Mouse (Mus musculus) common myeloid progenitor, adult 5-6 weeks (primary cell): ENCODE results near the gene Itga5. TPM values are rescaled to one million over a fixed set of nuclear protein-coding genes. Genes with fewer than 3 reads are reported as not detected.

ENCODE experiments used
- ATAC-seq: replicated peaks from 2 replicates; pipeline ENCODE4 v1.8.0; 2016; ENCODE audit warnings: low read depth, mild to moderate bottlenecking, moderate TSS enrichment, inconsistent platforms; ENCODE audit not compliant: poor library complexity, severe bottlenecking
- total RNA-seq: library from RNA; stranded (forward); fragments of 200-1000, 187-1606 nt; gene quantifications from 2 replicates; pipeline ENCODE4 v1.2.3, GENCODE M21; 2017

The Itga5 gene
- total RNA-seq, 1 experiment from 2014 or later = 13.4 TPM

DNA sequence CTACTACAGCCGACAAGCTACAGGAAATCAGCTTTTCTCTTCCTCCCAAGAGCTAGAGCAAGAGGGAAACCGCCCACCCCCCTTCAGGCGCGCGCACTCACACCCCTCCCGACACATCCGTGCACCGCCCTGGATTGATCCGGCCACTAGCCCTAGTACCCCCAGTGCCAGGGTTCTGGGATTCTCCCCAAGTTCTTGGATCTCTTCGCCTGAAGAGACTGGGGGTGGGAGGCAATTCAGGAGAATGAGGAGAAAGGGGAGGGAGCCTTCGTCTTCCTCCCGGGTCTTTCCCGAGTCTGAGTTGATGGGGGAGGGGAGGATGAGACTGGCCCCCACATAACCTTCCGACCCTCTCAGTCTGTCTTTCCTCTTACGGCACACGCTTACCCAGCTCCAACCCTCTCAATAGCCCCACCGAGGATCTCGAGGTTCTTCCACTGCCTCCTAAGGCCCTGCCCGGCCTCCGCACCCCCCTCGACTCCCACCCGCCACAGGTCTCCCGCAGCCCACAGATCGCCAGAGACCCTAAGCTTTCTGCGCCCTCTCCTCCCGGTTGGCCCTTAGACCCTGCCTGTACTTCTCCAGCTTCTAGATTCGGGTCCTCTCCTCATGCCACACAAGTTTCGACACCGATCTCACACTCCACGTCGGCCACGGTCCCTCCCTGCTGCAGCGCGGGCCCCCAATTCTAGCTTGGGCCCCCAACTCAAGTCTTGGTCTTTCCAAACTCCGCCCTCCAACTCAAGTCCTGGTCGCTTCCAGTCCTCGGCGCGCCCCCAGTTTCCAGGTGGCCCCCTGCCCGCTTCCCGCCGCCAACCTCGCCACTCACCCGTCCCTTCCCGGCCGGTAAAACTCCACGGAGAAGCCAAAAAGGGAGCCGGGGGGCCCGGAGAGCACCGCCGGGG, 840 bp downstream of the Itga5 start:
- peak; percentile 27 for ATAC-seq

DNA sequence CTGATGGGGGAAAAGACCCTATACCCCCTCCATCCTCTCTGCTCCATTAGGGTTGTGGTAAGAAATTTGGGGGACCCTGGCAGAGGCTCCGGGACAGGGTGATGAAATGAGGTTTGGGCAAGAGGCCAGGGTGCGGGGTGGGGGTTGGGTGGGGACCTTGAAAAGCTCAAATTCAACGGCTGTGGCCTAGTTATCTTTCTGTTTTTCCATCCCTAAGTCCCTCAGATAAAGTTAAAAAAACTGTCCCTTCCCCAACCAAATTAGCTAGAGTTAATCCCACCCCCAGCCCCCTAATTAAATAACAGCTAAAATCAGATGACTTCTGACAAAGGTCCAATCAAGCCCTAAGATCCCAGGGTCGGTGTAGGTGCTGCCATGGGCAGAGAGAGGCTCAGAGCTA, 1.8 kb downstream of the Itga5 start:
- no peak for ATAC-seq

GRCm38 (mm10) chr15:103363809-103364208, 2.8 kb downstream of the Itga5 start:
- ATAC-seq = no peak

DNA sequence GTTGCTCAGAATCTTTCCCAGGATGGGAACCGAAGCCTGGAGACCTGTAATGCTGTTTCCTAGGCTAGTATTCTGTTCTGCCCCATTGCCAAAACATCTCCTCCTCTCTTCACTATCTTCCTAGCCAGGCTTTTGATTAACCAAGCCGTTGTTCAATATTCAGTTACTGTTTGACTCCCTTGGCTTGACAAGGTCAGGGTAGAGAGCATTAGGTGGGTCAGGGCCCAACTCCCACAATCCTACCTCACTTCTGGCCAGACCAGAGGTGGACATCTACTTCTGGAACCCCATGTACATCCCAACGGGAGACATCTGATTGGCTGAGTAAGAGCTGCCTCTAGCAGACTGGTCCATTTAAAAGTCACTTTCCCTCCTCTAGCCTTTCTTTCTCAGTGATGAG, 3.6 kb downstream of the Itga5 start:
- no peak for ATAC-seq

DNA sequence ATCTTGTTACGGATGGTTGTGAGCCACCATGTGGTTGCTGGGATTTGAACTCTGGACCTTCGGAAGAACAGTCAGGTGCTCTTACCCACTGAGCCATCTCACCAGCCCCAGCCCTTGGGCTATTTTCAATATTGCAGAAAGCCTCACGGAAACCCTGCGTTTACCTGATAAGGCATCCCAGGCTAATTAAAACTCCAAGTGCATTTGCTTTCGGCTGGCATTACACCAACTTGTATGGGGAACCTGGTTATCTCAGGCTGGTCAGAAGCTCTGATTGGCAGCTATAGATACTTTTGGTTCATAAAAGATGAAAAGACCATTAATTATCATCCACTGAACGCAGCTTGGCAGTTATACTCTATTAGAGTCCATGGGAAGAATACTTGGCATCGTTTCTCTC, 4.2 kb downstream of the Itga5 start:
- peak; percentile 45 for ATAC-seq

DNA sequence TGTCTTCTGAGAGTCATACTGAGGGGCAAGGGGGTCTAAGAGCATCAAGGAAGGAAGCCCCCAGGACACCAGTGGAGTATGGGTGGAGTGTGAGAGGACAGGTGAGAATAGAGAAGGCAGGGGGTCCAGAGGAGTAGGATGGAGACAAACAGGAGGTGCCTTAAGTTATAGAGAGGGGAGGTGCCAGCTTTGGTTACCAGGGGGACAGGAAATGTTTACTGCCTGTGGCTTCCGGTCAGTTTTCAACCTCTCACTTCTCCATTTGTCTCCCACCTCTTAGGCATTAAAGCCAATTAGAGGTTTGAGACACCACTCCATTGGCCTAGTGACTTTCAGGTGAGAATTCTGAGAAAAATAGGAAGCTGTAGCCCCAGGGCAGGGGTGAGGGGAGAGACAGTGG, 5.3 kb downstream of the Itga5 start:
- ATAC-seq = peak; percentile 20

- ATAC-seq = no peak
Observed at GRCm38 (mm10) chr15:103359869-103360602, 6.5 kb downstream of the Itga5 start.

- no peak for ATAC-seq
Observed at GRCm38 (mm10) chr15:103359122-103359510, 7.4 kb downstream of the Itga5 start.

- ATAC-seq = peak; percentile 22; the same call in 1 of the 2 replicates
Observed at GRCm38 (mm10) chr15:103358278-103359121, 8.1 kb downstream of the Itga5 start.

- no peak for ATAC-seq
Observed at GRCm38 (mm10) chr15:103357817-103358216, 8.7 kb downstream of the Itga5 start.

GRCm38 (mm10) chr15:103356130-103356529, 10.4 kb downstream of the Itga5 start:
- ATAC-seq = no peak

DNA sequence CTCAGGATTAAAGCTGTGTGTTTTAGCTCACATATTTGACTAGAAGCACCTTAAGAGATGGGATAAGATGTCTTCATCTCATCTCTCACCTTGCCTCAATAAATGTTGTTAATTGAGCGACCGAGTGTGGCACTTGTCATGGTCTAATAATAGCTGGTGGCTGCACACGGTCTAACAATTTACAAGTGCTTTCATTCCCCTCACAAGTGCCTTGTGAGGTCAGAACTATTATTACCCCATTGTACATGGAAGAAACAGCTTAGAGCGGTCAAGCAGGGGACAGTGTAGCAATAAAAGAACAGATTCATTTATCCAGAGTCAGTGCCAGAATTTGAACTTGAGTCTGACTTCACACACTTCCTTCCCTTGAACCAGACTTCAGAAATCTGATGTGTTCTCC, 11.1 kb downstream of the Itga5 start:
- ATAC-seq = no peak

GRCm38 (mm10) chr15:103354690-103355089, 11.9 kb downstream of the Itga5 start:
- ATAC-seq = no peak

DNA sequence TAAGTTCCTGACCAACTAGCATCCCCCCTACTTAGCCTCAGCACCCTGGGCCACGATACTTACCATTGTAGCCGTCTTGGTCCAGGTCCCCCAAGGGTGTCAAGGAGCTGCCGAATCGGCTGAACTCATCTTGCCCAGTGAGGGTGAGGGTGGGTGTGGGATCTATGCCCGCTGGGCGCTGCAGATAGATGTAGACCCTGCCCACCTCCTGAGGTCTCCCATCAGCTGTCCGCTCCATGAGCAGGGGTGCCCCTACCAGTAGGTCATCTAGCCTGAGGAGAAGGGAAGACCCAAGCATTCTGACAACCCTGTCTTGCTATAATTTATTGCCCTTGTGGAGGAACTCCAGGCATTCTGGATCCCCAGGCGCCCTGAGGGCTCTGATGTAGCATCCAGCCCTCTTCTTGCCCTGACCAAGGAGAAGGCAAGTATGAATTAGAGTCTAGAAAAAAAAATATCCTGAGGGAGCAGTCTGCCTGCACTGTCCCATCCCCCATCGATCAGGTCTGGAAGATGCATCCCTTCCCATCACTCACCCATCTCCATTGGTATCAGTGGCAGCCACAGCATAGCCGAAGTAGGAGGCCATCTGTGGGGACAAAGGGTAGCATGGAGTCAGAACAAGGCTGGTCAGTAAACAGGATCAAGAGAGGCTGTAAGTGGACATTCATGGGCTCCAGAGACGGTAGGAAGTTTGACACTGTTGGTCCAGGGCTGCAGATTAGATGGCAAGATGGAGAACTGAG, 12.9 kb downstream of the Itga5 start:
- no peak for ATAC-seq

DNA sequence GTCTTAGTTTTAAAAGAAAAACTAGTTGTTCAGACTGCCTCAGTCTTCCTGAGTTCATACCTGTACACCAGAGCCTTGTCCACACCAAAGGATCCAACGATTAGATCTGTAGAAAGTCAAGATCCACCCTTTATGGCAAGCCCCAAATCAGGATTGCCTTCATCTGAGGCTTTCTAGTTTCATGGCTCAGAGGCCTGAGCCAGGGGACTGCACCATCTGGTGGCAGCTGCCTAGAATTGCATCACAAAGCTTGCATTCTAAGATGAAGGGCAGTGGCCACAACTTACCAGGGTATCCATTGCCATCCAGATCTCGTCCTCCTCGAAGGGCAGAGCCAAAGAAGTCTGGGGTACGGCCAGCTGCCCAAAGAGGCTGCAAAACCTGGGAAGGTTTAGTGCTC, 13.7 kb downstream of the Itga5 start:
- peak; percentile 81 for ATAC-seq

GRCm38 (mm10) chr15:103347275-103347684, 19.3 kb downstream of the Itga5 start:
- ATAC-seq = peak; percentile 74

- no peak for ATAC-seq
Observed at GRCm38 (mm10) chr15:103345789-103346188, 20.8 kb downstream of the Itga5 start.

- ATAC-seq = no peak
Observed at GRCm38 (mm10) chr15:103343556-103343955, 23.0 kb downstream of the Itga5 start.

GRCm38 (mm10) chr15:103343008-103343407, 23.6 kb downstream of the Itga5 start:
- ATAC-seq = no peak

DNA sequence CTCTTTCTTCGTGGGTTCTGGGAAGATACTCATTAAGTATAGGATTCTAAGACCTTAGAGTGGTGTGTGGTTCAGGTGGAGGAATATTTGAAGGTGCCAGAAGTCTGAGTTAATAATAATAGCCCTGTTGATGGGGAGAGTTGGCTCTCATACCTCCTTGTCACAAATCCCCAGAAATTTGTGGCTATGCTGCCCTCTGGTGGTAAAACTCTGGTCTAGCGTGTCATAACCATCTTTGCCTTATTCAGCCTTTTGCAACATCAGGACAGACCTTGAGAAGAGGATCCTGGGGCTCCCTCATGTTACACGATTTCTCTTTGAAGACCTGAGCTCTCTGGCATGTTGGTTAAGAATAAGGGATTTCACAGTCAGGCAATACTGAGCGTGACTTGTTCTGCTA, 24.1 kb downstream of the Itga5 start:
- ATAC-seq = no peak; the same call in 1 of the 2 replicates
